Mouse (Mus musculus) limb, embryonic 11.5 days (tissue): Measurements from ENCODE around the gene Gxylt1. TPM values are rescaled to one million over a fixed set of nuclear protein-coding genes. Genes with fewer than 3 reads are reported as not detected.
"Not testable (repeated sequence)": the region's sequence is repeated elsewhere in the genome, so short reads cannot be mapped to it uniquely, and the experiment has no call there.

ENCODE experiments used
- ATAC-seq: fragments of 200-750 bp; cut with Nextera tagmentation; 2 replicates; pipeline ENCODE4 v1.8.0; 2017; ENCODE audit warnings: low read depth; ENCODE audit not compliant: insufficient number of reproducible peaks, low FRiP score, low TSS enrichment
- DNase-seq: peaks from one replicate; pipeline ENCODE4 v3.0.0-alpha.2; 2015; ENCODE audit warnings: low spot score
- H3K27ac ChIP-seq: fragments of 300-500 bp; sonication (generic); replicated peaks from 2 replicates; pipeline ENCODE4 v1.5.1; 2014; ENCODE audit warnings: low read depth, mild to moderate bottlenecking, low read length
- H3K27me3 ChIP-seq: fragments of 300-500 bp; sonication (generic); 2 replicates; pipeline ENCODE4 v1.6.1; 2014; ENCODE audit warnings: mild to moderate bottlenecking, low read length, mixed read lengths; ENCODE audit not compliant: control insufficient read depth, insufficient read depth
- H3K36me3 ChIP-seq: fragments of 300-500 bp; sonication (generic); 2 replicates; pipeline ENCODE4 v1.6.1; 2014; ENCODE audit warnings: mild to moderate bottlenecking, low read length, moderate library complexity, mixed read lengths; ENCODE audit not compliant: control insufficient read depth, insufficient read depth
- H3K4me1 ChIP-seq: fragments of 300-500 bp; sonication (generic); 2 replicates; pipeline ENCODE4 v1.6.1; 2014; ENCODE audit warnings: low read length, mixed read lengths; ENCODE audit not compliant: control insufficient read depth, insufficient read depth
- H3K4me2 ChIP-seq: fragments of 300-500 bp; sonication (generic); 2 replicates; pipeline ENCODE4 v1.6.1; 2014; ENCODE audit warnings: low read depth, mild to moderate bottlenecking, moderate library complexity; ENCODE audit not compliant: severe bottlenecking
- H3K4me3 ChIP-seq: fragments of 300-500 bp; sonication (generic); 2 replicates; pipeline ENCODE4 v1.5.1; 2014; ENCODE audit warnings: low read depth, low read length
- H3K9ac ChIP-seq: fragments of 300-500 bp; sonication (generic); 2 replicates; pipeline ENCODE4 v1.6.1; 2014; ENCODE audit warnings: mild to moderate bottlenecking, low read length
- H3K9me3 ChIP-seq: fragments of 300-500 bp; sonication (generic); 2 replicates; pipeline ENCODE4 v1.6.1; 2016; ENCODE audit warnings: low read length; ENCODE audit not compliant: control insufficient read depth
- WGBS: fragments of 180-500 bp; shearing (Covaris S2); extraction: QIAGEN DNeasy Blood & Tissue Kit; methylation state at CpG from one replicate; pipeline ENCODE4 v1.1.7; 2014; 5-methylcytosine and 5-hydroxymethylcytosine counted together
- polyA plus RNA-seq: library from polyadenylated mRNA; unstranded; fragments of >200 nt; fragmentation: Nextera tagmentation; extraction: Ambion mirVana; gene quantifications from 2 replicates; pipeline ENCODE4 v1.2.1, GENCODE M21; 2014

Gene Gxylt1
- polyA plus RNA-seq, 1 experiment from 2014 or later = 22.6 TPM

- Histone ChIP-seq H3K27ac (no peak overlapping the region), H3K36me3 (peaks cover 2% of the 10 kb centered on the region), H3K9ac (no peak overlapping the region), H3K4me1 (no peaks in the 10 kb centered on the region; the same call in 1 of the 2 replicates), H3K27me3 (no peaks in the 10 kb centered on the region), H3K4me3 (no peak overlapping the region), H3K4me2 (no peak overlapping the region), H3K9me3 (no peaks in the 10 kb centered on the region)
- no peak for DNase-seq
- 80% methylated on average over 8 of the region's 8 CpGs for WGBS
- no peak for ATAC-seq
These were observed 15.0 kb downstream of the Gxylt1 start for GRCm38 (mm10) chr15:93259933-93260332.

- ATAC-seq = no peak
- Histone ChIP-seq H3K27me3 (no peaks in the 10 kb centered on the region), H3K4me1 (no peaks in the 10 kb centered on the region; the same call in 1 of the 2 replicates), H3K36me3 (peaks cover 5% of the 10 kb centered on the region; the same call in 1 of the 2 replicates), H3K9ac (no peak overlapping the region), H3K4me3 (no peak overlapping the region), H3K9me3 (no peaks in the 10 kb centered on the region), H3K27ac (no peak overlapping the region; the same call in 1 of the 2 replicates), H3K4me2 (no peak overlapping the region)
- WGBS = 35% methylated on average over 10 of the region's 10 CpGs
- peak; percentile 47 for DNase-seq
These were observed 19.7 kb downstream of the Gxylt1 start for GRCm38 (mm10) chr15:93255295-93255694.

- DNase-seq (no peak), ATAC-seq (no peak)
- Histone ChIP-seq H3K9me3 (no peaks in the 10 kb centered on the region), H3K4me3 (no peak overlapping the region), H3K36me3 (peaks cover 5% of the 10 kb centered on the region; the same call in 1 of the 2 replicates), H3K27ac (no peak overlapping the region), H3K4me2 (no peak overlapping the region), H3K4me1 (no peaks in the 10 kb centered on the region; the same call in 1 of the 2 replicates), H3K9ac (no peak overlapping the region), H3K27me3 (no peaks in the 10 kb centered on the region)
- 93% methylated on average over 8 of the region's 8 CpGs for WGBS
These were observed 21.8 kb downstream of the Gxylt1 start for GRCm38 (mm10) chr15:93253172-93253571.

- H3K27ac ChIP-seq = no peak overlapping the region
- no peak overlapping the region for H3K4me3 ChIP-seq
- no peaks in the 10 kb centered on the region; the same call in 1 of the 2 replicates for H3K4me1 ChIP-seq
- no peaks in the 10 kb centered on the region for H3K9me3 ChIP-seq
- H3K9ac ChIP-seq = no peak overlapping the region
- ATAC-seq (no peak), DNase-seq (no peak)
- no peaks in the 10 kb centered on the region for H3K27me3 ChIP-seq
- 0 out of 2 replicates have a peak, but pooled peaks cover 4% of the 10 kb centered on the region for H3K36me3 ChIP-seq
- 87% methylated on average over 6 of the region's 6 CpGs for WGBS
- H3K4me2 ChIP-seq = no peak overlapping the region
These were observed 22.6 kb downstream of the Gxylt1 start for GRCm38 (mm10) chr15:93252396-93252795.

- Histone ChIP-seq H3K27me3 (no peaks in the 10 kb centered on the region), H3K9me3 (no peaks in the 10 kb centered on the region), H3K4me3 (no peak overlapping the region), H3K4me2 (no peak overlapping the region), H3K27ac (no peak overlapping the region), H3K36me3 (0 out of 2 replicates have a peak, but pooled peaks cover 4% of the 10 kb centered on the region), H3K4me1 (no peaks in the 10 kb centered on the region; the same call in 1 of the 2 replicates), H3K9ac (no peak overlapping the region)
- ATAC-seq (no peak), DNase-seq (peak; percentile 38)
- WGBS = 70% methylated on average over 13 of the region's 13 CpGs
These were observed 23.3 kb downstream of the Gxylt1 start for GRCm38 (mm10) chr15:93251553-93252250.

GRCm38 (mm10) chr15:93243202-93243601, 31.8 kb downstream of the Gxylt1 start:
- WGBS = 65% methylated on average over 10 of the region's 10 CpGs
- ATAC-seq (no peak), DNase-seq (no peak)
- no peak overlapping the region for H3K9ac ChIP-seq
- no peak overlapping the region for H3K4me2 ChIP-seq
- no peak overlapping the region for H3K27ac ChIP-seq
- H3K4me1 ChIP-seq = no peaks in the 10 kb centered on the region
- H3K4me3 ChIP-seq = no peak overlapping the region
- peaks cover 8% of the 10 kb centered on the region; the same call in 1 of the 2 replicates for H3K36me3 ChIP-seq
- H3K9me3 ChIP-seq = no peaks in the 10 kb centered on the region
- no peaks in the 10 kb centered on the region for H3K27me3 ChIP-seq

GRCm38 (mm10) chr15:93236456-93236855, 38.5 kb downstream of the Gxylt1 start:
- H3K9ac ChIP-seq, ATAC-seq, H3K4me2 ChIP-seq: not testable (repeated sequence)

GRCm38 (mm10) chr15:93229028-93229427, 46.0 kb downstream of the Gxylt1 start:
- Histone ChIP-seq H3K4me1 (no peaks in the 10 kb centered on the region), H3K4me2 (no peak overlapping the region), H3K9ac (no peak overlapping the region), H3K27me3 (no peaks in the 10 kb centered on the region), H3K4me3 (no peak overlapping the region), H3K9me3 (no peaks in the 10 kb centered on the region), H3K36me3 (no peaks in the 10 kb centered on the region), H3K27ac (no peak overlapping the region)
- no peak for DNase-seq
- 87% methylated on average over 11 of the region's 11 CpGs for WGBS
- ATAC-seq = no peak

More at GRCm38 (mm10) chr15:93236456-93236855, 38.5 kb downstream of the Gxylt1 start:
- not testable (repeated sequence) for H3K27ac ChIP-seq, H3K4me3 ChIP-seq, H3K9me3 ChIP-seq, H3K4me1 ChIP-seq, DNase-seq, H3K27me3 ChIP-seq, H3K36me3 ChIP-seq
- WGBS = 95% methylated on average over 10 of the region's 10 CpGs
